Mouse (Mus musculus) heart, postnatal 0 days (tissue): ENCODE measurements around the gene Tada2b.

Experiments
- CTCF ChIP-seq: IDR thresholded peaks from 2 replicates; pipeline ENCODE4 v1.5.1; 2016; ENCODE audit warnings: antibody characterized with exemption, control low read depth, low read depth
- EP300 ChIP-seq: IDR thresholded peaks from 2 replicates; pipeline ENCODE4 v1.6.1; 2016; ENCODE audit warnings: antibody characterized with exemption, low read depth

GRCm38 (mm10) chr5:36505235-36505634 is 21.1 kb upstream of the Tada2b start:
- TF ChIP-seq CTCF (no peak), EP300 (no peak)
